Mouse (Mus musculus): ENCODE measurements around the gene Arrdc2. TPM values are rescaled to one million over a fixed set of nuclear protein-coding genes. Genes with fewer than 3 reads are reported as not detected.

The Arrdc2 gene
- polyA plus RNA-seq, 1 experiment from 2014 or later: 8.8 TPM

GRCm38 (mm10) chr8:70866566-70866965 lies 27.0 kb upstream of the Arrdc2 start:
- H3K36me3 ChIP-seq (ENCODE audit: control insufficient read depth, insufficient read depth, low read length): peaks cover 5% of the 10 kb centered on the region; the same call in 1 of the 2 replicates
- DNase-seq (ENCODE audit: low spot score) (no peak), ATAC-seq (ENCODE audit: insufficient read depth, low FRiP score, low TSS enrichment) (no peak)
- WGBS: 83% methylated on average over 7 of the region's 7 CpGs
- H3K9me3 ChIP-seq (ENCODE audit: control insufficient read depth, low read length): no peaks in the 10 kb centered on the region
- H3K9ac ChIP-seq (ENCODE audit: low read length): no peak overlapping the region
- peaks cover 13% of the 10 kb centered on the region for H3K27me3 ChIP-seq (ENCODE audit: control insufficient read depth, insufficient read depth, low read length)
- H3K4me3 ChIP-seq (ENCODE audit: low read depth, low read length): no peak overlapping the region
- peaks cover 40% of the 10 kb centered on the region for H3K4me1 ChIP-seq (ENCODE audit: control insufficient read depth, insufficient read depth, low read length)
- H3K4me2 ChIP-seq (ENCODE audit: low read depth): no peak overlapping the region
- H3K27ac ChIP-seq (ENCODE audit: low read depth, low read length): no peak overlapping the region; the same call in 1 of the 2 replicates

- DNase-seq (ENCODE audit: low spot score): no peak
- H3K27ac ChIP-seq (ENCODE audit: low read depth, low read length): peak overlapping the region; percentile 87
- H3K9ac ChIP-seq (ENCODE audit: low read length): peak overlapping the region; percentile 58
- H3K4me1 ChIP-seq (ENCODE audit: control insufficient read depth, insufficient read depth, low read length): peaks cover 40% of the 10 kb centered on the region
- peak; percentile 5 for ATAC-seq (ENCODE audit: insufficient read depth, low FRiP score, low TSS enrichment)
- H3K4me3 ChIP-seq (ENCODE audit: low read depth, low read length): peak overlapping the region; percentile 56
- 8% methylated on average over 12 of the region's 12 CpGs for WGBS
- H3K27me3 ChIP-seq (ENCODE audit: control insufficient read depth, insufficient read depth, low read length): peaks cover 17% of the 10 kb centered on the region
- peaks cover 5% of the 10 kb centered on the region; the same call in 1 of the 2 replicates for H3K36me3 ChIP-seq (ENCODE audit: control insufficient read depth, insufficient read depth, low read length)
- no peaks in the 10 kb centered on the region for H3K9me3 ChIP-seq (ENCODE audit: control insufficient read depth, low read length)
- peak overlapping the region; percentile 96 for H3K4me2 ChIP-seq (ENCODE audit: low read depth)
These were observed 26.5 kb upstream of the Arrdc2 start for GRCm38 (mm10) chr8:70866001-70866520.

GRCm38 (mm10) chr8:70865350-70866000 lies 26.0 kb upstream of the Arrdc2 start:
- DNase-seq (ENCODE audit: low spot score) (peak; percentile 100), ATAC-seq (ENCODE audit: insufficient read depth, low FRiP score, low TSS enrichment) (peak; percentile 76)
- Histone ChIP-seq H3K36me3 (ENCODE audit: control insufficient read depth, insufficient read depth, low read length) (peaks cover 5% of the 10 kb centered on the region; the same call in 1 of the 2 replicates), H3K4me2 (ENCODE audit: low read depth) (peak overlapping the region; percentile 96), H3K9ac (ENCODE audit: low read length) (peak overlapping the region; percentile 58), H3K9me3 (ENCODE audit: control insufficient read depth, low read length) (no peaks in the 10 kb centered on the region), H3K4me3 (ENCODE audit: low read depth, low read length) (peak overlapping the region; percentile 56), H3K4me1 (ENCODE audit: control insufficient read depth, insufficient read depth, low read length) (peaks cover 40% of the 10 kb centered on the region), H3K27me3 (ENCODE audit: control insufficient read depth, insufficient read depth, low read length) (peaks cover 17% of the 10 kb centered on the region), H3K27ac (ENCODE audit: low read depth, low read length) (peak overlapping the region; percentile 87)
- under 1% methylated on average over 46 of the region's 46 CpGs for WGBS

GRCm38 (mm10) chr8:70864712-70865221 lies 25.2 kb upstream of the Arrdc2 start:
- Histone ChIP-seq H3K4me1 (ENCODE audit: control insufficient read depth, insufficient read depth, low read length) (peaks cover 40% of the 10 kb centered on the region), H3K9me3 (ENCODE audit: control insufficient read depth, low read length) (no peaks in the 10 kb centered on the region), H3K27me3 (ENCODE audit: control insufficient read depth, insufficient read depth, low read length) (peaks cover 17% of the 10 kb centered on the region), H3K36me3 (ENCODE audit: control insufficient read depth, insufficient read depth, low read length) (peaks cover 5% of the 10 kb centered on the region; the same call in 1 of the 2 replicates), H3K4me2 (ENCODE audit: low read depth) (peak overlapping the region; percentile 96), H3K4me3 (ENCODE audit: low read depth, low read length) (peak overlapping the region; percentile 56), H3K9ac (ENCODE audit: low read length) (peak overlapping the region; percentile 58), H3K27ac (ENCODE audit: low read depth, low read length) (peak overlapping the region; percentile 83)
- WGBS: under 1% methylated on average over 24 of the region's 24 CpGs
- DNase-seq (ENCODE audit: low spot score) (peak; percentile 70), ATAC-seq (ENCODE audit: insufficient read depth, low FRiP score, low TSS enrichment) (peak; percentile 7)

GRCm38 (mm10) chr8:70863956-70864711 lies 24.6 kb upstream of the Arrdc2 start:
- ATAC-seq (ENCODE audit: insufficient read depth, low FRiP score, low TSS enrichment): no peak
- peak; percentile 73 for DNase-seq (ENCODE audit: low spot score)
- peak overlapping the region; percentile 58 for H3K9ac ChIP-seq (ENCODE audit: low read length)
- peak overlapping the region; percentile 56 for H3K4me3 ChIP-seq (ENCODE audit: low read depth, low read length)
- peaks cover 5% of the 10 kb centered on the region; the same call in 1 of the 2 replicates for H3K36me3 ChIP-seq (ENCODE audit: control insufficient read depth, insufficient read depth, low read length)
- peak overlapping the region; percentile 83 for H3K27ac ChIP-seq (ENCODE audit: low read depth, low read length)
- no peaks in the 10 kb centered on the region for H3K9me3 ChIP-seq (ENCODE audit: control insufficient read depth, low read length)
- peak overlapping the region; percentile 96 for H3K4me2 ChIP-seq (ENCODE audit: low read depth)
- H3K27me3 ChIP-seq (ENCODE audit: control insufficient read depth, insufficient read depth, low read length): peaks cover 17% of the 10 kb centered on the region
- WGBS: under 1% methylated on average over 46 of the region's 46 CpGs
- H3K4me1 ChIP-seq (ENCODE audit: control insufficient read depth, insufficient read depth, low read length): peaks cover 37% of the 10 kb centered on the region

- H3K27me3 ChIP-seq (ENCODE audit: control insufficient read depth, insufficient read depth, low read length): peaks cover 17% of the 10 kb centered on the region
- H3K36me3 ChIP-seq (ENCODE audit: control insufficient read depth, insufficient read depth, low read length): peaks cover 4% of the 10 kb centered on the region; the same call in 1 of the 2 replicates
- no peaks in the 10 kb centered on the region for H3K9me3 ChIP-seq (ENCODE audit: control insufficient read depth, low read length)
- peak within 1 kb of the TSS; percentile 96 for H3K4me2 ChIP-seq (ENCODE audit: low read depth)
- under 1% methylated on average over 55 of the region's 55 CpGs for WGBS
- DNase-seq (ENCODE audit: low spot score) (peak; percentile 69), ATAC-seq (ENCODE audit: insufficient read depth, low FRiP score, low TSS enrichment) (no peak; the same call in 1 of the 2 replicates)
- peak within 1 kb of the TSS; percentile 58 for H3K9ac ChIP-seq (ENCODE audit: low read length)
- peaks cover 33% of the 10 kb centered on the region for H3K4me1 ChIP-seq (ENCODE audit: control insufficient read depth, insufficient read depth, low read length)
- peak within 1 kb of the TSS; percentile 83 for H3K27ac ChIP-seq (ENCODE audit: low read depth, low read length)
- peak within 1 kb of the TSS; percentile 56 for H3K4me3 ChIP-seq (ENCODE audit: low read depth, low read length)
These were observed 23.5 kb upstream of the Arrdc2 start, which contains the start of gene Kcnn1 for GRCm38 (mm10) chr8:70862824-70863641. Kcnn1 (minus strand) TSS chr8:70863258.

- Histone ChIP-seq H3K4me1 (ENCODE audit: control insufficient read depth, insufficient read depth, low read length) (peaks cover 18% of the 10 kb centered on the region), H3K36me3 (ENCODE audit: control insufficient read depth, insufficient read depth, low read length) (no peaks in the 10 kb centered on the region), H3K4me3 (ENCODE audit: low read depth, low read length) (no peak overlapping the region), H3K9ac (ENCODE audit: low read length) (0 out of 2 replicates have a peak overlapping the region, but pooled peaks have one; percentile 2), H3K27ac (ENCODE audit: low read depth, low read length) (no peak overlapping the region; the same call in 1 of the 2 replicates), H3K4me2 (ENCODE audit: low read depth) (no peak overlapping the region), H3K27me3 (ENCODE audit: control insufficient read depth, insufficient read depth, low read length) (peaks cover 13% of the 10 kb centered on the region), H3K9me3 (ENCODE audit: control insufficient read depth, low read length) (no peaks in the 10 kb centered on the region)
- 16% methylated on average over 4 of the region's 4 CpGs for WGBS
- ATAC-seq (ENCODE audit: insufficient read depth, low FRiP score, low TSS enrichment) (no peak), DNase-seq (ENCODE audit: low spot score) (no peak)
These were observed 18.0 kb upstream of the Arrdc2 start for GRCm38 (mm10) chr8:70857516-70857915.

Measured in neural tube, embryonic 11.5 days (tissue).